ENCODE assay signal across 22 mouse cellular contexts in the genomic region with DNA sequence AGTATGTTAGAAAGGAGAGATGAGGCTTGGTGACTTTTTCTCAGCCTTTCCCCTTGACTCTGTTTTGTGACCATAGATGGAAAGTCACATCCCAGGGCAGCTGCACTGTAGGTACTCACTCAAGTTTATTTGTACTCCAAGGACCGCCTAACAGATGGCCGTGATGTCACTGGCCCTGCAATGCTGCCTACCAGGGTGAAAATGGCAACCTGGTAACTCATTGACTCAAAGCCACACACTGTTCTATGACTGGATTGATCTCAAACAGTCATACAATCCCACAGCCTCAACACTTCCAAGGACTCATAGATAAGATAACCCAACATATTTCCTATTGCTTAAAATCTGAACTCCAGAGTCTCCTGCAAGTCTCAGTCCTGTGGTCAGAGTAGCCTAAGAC.
"Had no signal": no experiment of that assay in that cellular context is flagged by ENCODE, and none has a peak within 500 bp of the region (broad histone marks: within the 10 kb centered on the region; RNA-seq: fewer than 3 reads in every experiment).

No protein-coding gene starts in this region.

- H3K27ac ChIP-seq: lung, embryonic 15.5 days; macrophage; midbrain, embryonic 13.5 days; midbrain, embryonic 15.5 days; neural tube, embryonic 13.5 days; neural tube, embryonic 15.5 days had no signal

- H3K27me3 ChIP-seq: megakaryocyte, embryonic 14.5 days; midbrain, embryonic 15.5 days; neural tube, embryonic 13.5 days had no signal

- H3K4me3 ChIP-seq: lung, embryonic 15.5 days; megakaryocyte, embryonic 14.5 days; midbrain, embryonic 13.5 days; midbrain, embryonic 15.5 days; myocyte; neural tube, embryonic 13.5 days; neural tube, embryonic 15.5 days had no signal

- H3K9ac ChIP-seq: liver, postnatal 0 days; lung, embryonic 15.5 days; midbrain, embryonic 13.5 days; midbrain, embryonic 15.5 days; neural tube, embryonic 13.5 days; neural tube, embryonic 15.5 days had no signal

- ATAC-seq: liver, postnatal 0 days; lung, postnatal 0 days; midbrain, embryonic 13.5 days; midbrain, embryonic 15.5 days had no signal

- H3K36me3 ChIP-seq: lung, embryonic 15.5 days; midbrain, embryonic 13.5 days; midbrain, embryonic 15.5 days; neural tube, embryonic 13.5 days; neural tube, embryonic 15.5 days had no signal

- H3K4me2 ChIP-seq: lung, embryonic 15.5 days; midbrain, embryonic 11.5 days; midbrain, embryonic 13.5 days; midbrain, embryonic 15.5 days; neural tube, embryonic 13.5 days; neural tube, embryonic 15.5 days had no signal

- DNase-seq: liver, postnatal 0 days; lung, adult 2 months; lung, postnatal 14 days; lung, postnatal 36 days; retina, postnatal 1 day; right cerebral cortex, adult 18-20 months; right cerebral cortex, postnatal 25 days; right cerebral cortex, postnatal 4 days; spleen, adult 18-20 months; thymus, adult 18-20 months; thymus, postnatal 14 days; thymus, postnatal 36 days had no signal

- H3K9me3 ChIP-seq: lung, embryonic 15.5 days; midbrain, embryonic 13.5 days; midbrain, embryonic 15.5 days; neural tube, embryonic 13.5 days; neural tube, embryonic 15.5 days had no signal

- H3K4me1 ChIP-seq: lung, embryonic 15.5 days; megakaryocyte, embryonic 14.5 days; midbrain, embryonic 13.5 days; midbrain, embryonic 15.5 days; neural tube, embryonic 13.5 days; neural tube, embryonic 15.5 days had no signal
